Mouse (Mus musculus) bone marrow macrophage, adult 2 months (primary cell): ENCODE data around the gene Gm26620. TPM values are rescaled to one million over a fixed set of nuclear protein-coding genes. Genes with fewer than 3 reads are reported as not detected.

Experiments used
- H3K27ac ChIP-seq: 2 replicates; pipeline ENCODE4 v1.5.1; 2012; ENCODE audit warnings: low read depth, low read length; ENCODE audit not compliant: insufficient read depth
- H3K4me1 ChIP-seq: 2 replicates; pipeline ENCODE4 v1.6.1; 2012; ENCODE audit warnings: low read length; ENCODE audit not compliant: control insufficient read depth, insufficient read depth
- H3K4me3 ChIP-seq: 2 replicates; pipeline ENCODE4 v1.5.1; 2012; ENCODE audit warnings: mild to moderate bottlenecking, low read length, moderate library complexity; ENCODE audit not compliant: insufficient read depth
- CTCF ChIP-seq: IDR thresholded peaks from 2 replicates; pipeline ENCODE4 v1.5.1; 2012; ENCODE audit warnings: low read depth, mild to moderate bottlenecking, low read length, moderate library complexity
- POLR2A ChIP-seq: IDR thresholded peaks from 2 replicates; pipeline ENCODE4 v1.6.1; 2012; ENCODE audit warnings: mild to moderate bottlenecking, low read depth, low read length, borderline replicate concordance
- polyA plus RNA-seq: library from polyadenylated mRNA; stranded (reverse); fragments of >200 nt; gene quantifications from 2 replicates; pipeline ENCODE4 v1.2.4, GENCODE M21; 2012; ENCODE audit not compliant: missing spikeins, insufficient read depth, insufficient read length

The Gm26620 gene
- polyA plus RNA-seq, 1 experiment, result not detected

DNA sequence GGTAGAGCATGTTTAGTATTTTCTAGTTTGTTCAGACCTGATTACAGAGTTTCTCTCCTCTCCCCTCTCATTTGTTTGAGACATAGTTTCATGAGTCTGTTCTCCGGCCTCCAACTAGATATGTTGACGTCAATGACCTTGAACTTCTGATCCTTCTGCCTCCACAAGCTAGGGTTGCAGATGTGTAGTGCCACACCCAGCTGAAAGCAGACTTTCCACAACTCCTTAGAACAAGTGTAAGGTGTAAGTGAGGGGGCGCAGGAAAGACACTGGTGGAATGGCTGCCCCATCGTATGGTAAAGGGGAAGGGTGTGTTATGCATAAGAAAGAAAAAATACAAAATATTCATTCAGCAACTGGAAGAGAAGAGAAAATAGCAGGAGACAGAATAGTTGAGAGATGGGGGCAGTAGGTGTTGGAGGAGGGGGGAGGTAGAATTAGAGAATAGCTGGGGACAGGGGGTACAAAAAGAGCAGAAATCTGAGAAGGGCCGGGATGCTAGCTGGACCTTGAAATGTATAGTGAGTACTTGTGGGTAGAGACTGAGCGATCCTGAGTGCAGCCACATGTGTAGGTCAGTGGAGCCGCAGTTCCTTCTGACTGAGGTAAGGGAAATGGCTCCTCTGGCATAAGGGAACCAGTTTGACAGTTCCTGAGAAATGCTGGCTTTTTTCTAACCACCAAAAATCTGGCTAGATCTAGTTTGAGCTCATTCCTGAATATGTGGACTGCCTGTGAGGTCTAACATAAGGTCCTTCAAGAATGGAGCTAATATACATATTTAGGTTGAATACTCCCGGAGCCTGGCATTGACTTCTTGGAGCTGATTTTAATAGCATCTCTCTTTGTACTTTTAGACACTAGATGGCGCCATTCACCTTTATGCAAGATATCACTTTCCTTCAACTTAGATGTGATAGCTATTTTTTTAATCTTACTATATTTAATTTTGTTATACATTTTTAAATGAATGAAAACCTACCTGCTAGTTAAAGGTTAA is 10.0 kb downstream of the Gm26620 start:
- Histone ChIP-seq H3K27ac (no peak overlapping the region), H3K4me3 (no peak overlapping the region), H3K4me1 (peaks cover 28% of the 10 kb centered on the region)
- TF ChIP-seq POLR2A (no peak), CTCF (no peak)

DNA sequence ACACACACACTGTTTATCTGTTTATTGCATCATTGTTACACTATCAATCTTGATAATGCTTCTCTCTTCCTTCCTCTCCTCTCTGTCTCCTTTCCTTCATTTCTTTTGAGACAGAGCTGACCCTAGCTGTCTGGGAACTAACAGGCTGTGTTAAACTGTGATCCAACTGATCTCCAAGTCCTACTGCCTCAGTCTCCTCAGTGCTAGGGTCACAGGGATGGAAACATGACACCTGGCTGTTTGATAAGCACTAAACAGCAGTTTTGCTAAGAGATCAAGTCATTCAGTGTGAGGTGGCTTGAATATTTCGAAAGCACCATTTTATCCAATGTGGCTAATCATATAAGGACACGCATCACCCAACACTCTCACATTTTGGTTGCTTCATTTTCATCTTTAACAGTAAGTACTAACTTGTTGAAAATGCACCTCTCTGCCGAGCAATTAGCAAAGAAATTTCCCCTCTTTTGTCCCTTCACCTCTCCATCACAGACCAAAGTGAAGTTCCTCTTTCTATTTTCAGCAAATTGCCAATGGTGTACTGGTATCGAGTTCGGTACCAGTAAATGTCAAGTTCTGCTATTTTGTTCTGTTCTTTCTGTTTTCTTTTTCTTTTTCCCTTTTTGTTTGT is 11.9 kb downstream of the Gm26620 start:
- Histone ChIP-seq H3K4me1 (peaks cover 31% of the 10 kb centered on the region), H3K4me3 (no peak overlapping the region), H3K27ac (peak overlapping the region; percentile 33)
- TF ChIP-seq POLR2A, result no peak
- TF ChIP-seq CTCF, result no peak

DNA sequence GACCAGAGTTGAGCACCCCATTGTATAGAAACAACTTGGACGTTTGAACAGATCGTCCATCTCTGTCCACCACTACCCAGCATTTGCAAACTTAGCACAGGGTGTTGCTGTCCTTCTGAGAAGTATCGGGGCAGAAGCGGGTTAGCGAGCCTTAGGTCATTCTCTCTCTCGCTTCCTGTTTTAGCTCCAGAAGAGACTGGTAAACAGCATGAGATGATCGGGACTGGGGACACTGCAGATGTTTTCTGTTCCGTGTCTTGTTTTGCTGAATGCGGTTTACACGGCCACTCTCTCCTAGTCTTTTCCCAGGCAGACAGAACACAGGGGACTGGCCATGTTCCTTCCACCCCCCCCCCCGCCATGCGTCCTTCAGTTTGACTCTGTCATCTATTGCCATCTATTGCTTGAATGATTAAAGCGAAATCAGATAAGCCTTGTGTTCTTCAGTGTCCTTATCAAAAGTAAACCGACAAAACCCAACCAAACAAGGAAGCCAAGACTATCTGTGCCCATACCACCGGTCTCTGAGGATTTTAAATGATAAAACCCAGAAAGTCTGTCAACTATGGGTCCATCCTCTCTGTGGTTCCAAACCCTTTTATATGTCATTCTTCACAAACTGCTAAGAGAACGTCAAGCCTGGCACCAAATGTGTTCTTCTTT is 13.7 kb downstream of the Gm26620 start:
- Histone ChIP-seq H3K27ac (peak overlapping the region; percentile 94), H3K4me1 (peaks cover 44% of the 10 kb centered on the region), H3K4me3 (peak overlapping the region; percentile 36)
- no peak for TF ChIP-seq POLR2A
- TF ChIP-seq CTCF, result no peak

DNA sequence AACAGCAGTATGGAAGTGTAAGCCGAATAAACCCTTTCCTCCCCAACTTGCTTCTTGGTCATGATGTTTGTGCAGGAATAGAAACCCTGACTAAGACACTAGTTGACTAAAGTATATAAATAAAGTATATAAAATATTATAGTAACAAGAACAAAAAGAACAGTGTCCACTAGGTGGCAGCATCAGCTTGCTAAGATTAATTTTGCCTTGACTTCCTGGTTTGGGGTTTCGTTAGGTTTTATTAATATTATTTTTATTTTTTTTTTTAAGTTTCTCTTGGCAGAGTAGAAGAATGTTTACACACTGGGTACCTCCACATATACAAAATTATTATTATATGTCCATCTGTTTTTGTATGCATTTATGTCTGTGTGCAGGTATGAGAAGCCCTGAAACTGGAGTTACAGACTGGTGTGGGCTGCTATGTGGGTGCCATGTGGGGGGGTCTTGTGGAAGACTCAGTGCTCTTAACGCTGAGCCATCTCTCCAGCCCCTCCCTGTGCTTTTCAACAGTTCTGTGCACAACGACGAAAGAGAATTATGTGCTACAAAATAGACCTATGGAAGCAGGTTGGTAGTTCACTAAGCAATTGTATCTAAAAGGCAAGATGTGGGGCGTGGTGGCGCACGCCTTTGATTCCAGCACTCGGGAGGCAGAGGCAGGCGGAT is 16.1 kb downstream of the Gm26620 start:
- TF ChIP-seq POLR2A (no peak), CTCF (0 out of 2 replicates have a peak, but pooled peaks have one; percentile 8)
- no peak overlapping the region for H3K4me3 ChIP-seq
- H3K27ac ChIP-seq, result no peak overlapping the region
- H3K4me1 ChIP-seq, result peaks cover 53% of the 10 kb centered on the region

DNA sequence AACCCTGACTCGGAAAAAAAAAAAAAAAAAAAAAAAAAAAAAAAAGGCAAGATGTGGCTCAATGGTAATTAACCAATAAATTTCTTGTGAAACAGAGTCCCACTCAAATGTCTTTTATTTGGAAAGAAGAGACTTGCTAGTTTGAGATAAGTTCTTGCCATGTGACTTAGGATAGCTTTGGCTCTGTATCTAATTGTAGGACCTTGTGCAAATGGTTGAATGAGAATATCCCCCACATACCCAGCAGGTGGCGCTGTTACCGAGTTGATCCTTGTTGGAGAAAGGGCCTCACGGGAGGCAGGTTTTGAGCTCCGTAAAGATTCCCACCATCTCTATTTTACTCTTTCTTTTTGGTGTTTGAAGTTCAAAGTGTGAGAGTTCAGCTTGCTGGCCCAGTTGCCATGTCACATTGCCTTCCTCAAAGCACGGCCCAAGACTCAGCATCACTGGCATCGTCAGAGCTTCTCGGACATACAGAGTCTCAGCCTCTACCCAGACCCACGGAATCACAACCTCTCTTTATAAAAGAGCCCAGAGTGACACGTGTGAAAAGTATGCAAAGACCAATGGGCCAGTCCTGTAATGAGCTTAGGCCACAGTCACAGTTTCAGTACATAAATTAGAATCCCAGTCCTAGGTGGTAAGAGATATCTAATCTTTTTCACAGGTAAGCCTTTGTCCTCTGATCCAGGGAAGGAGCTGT is 16.8 kb downstream of the Gm26620 start:
- H3K4me3 ChIP-seq, result no peak overlapping the region
- H3K27ac ChIP-seq, result no peak overlapping the region
- TF ChIP-seq POLR2A, result no peak
- peak; percentile 82 for TF ChIP-seq CTCF
- peaks cover 46% of the 10 kb centered on the region for H3K4me1 ChIP-seq

DNA sequence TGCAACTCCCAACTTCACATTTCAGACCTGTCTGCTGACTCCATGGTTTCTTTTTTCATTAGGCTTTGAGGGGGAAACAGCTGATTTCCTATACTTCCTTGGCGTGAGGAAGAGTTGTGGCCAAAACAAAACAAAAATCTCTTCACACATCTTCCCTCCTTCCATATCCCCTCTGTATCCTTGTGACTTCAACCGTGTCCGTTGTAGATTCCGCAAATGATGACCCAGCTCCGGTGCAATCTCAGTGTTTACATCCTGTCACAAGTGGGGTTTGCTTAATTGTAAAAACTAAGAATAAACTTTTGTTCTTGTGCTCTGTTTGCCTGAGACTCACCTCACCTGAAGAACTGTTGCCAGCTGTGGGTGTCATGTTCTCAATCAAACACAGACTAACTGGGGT is 18.6 kb downstream of the Gm26620 start:
- H3K4me3 ChIP-seq, result no peak overlapping the region
- peak overlapping the region; percentile 54 for H3K27ac ChIP-seq
- TF ChIP-seq POLR2A, result no peak
- no peak for TF ChIP-seq CTCF
- H3K4me1 ChIP-seq, result peaks cover 33% of the 10 kb centered on the region

DNA sequence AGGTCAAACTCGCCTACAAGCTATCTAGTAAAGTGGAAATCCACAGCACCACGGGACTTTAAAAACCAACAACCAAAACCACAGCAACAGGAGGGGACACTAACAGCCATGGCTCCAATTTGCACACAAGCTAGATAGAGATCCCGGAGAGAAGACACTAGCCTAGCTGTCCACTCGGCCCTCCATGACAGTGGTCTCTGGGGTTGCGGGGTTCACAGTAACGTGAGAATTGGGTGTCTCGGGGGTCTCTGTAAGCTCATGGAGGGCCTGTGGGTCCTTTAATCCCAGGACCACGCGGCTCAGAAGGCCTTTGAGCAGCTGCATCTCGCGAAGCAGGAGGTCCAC is 22.2 kb downstream of the Gm26620 start:
- TF ChIP-seq CTCF, result no peak
- no peak for TF ChIP-seq POLR2A
- Histone ChIP-seq H3K27ac (no peak overlapping the region), H3K4me1 (peaks cover 28% of the 10 kb centered on the region), H3K4me3 (no peak overlapping the region)

DNA sequence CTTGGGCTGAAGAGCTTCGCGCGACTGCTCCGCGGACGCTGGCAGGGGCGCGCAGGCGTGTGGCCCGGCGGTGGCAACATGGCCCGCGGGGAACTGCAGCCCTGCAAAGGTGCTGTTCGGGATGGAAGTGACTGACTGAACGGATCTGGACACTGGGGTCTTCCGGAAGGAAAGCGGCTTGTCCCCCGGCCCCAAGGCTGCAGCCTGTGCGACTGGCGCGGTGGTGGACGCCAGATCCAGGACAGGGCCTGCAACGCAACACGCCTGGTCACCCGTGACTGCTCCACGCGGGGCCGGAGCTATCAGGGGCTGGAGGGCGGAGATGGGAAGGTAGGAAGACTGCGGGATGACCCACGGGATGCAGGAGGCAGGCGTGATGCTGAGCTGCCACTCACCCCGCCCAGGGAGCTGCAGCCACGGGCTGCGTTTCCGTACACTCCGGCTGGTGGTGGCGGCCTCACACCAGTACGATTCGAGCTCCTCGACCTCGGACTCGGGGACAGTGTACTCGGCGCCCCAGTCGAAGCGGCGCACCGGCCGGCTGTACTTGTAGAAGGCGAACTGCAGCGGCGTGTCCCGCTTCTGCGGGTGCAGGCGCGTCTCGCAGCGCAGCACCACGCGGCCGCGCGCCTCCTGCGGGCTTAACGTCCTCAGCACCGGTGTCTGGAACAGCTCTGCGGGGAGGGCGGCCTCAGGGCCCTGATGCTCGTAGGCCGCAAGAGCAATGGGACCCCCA is 22.8 kb downstream of the Gm26620 start:
- H3K27ac ChIP-seq, result no peak overlapping the region
- TF ChIP-seq CTCF, result no peak
- no peak for TF ChIP-seq POLR2A
- H3K4me3 ChIP-seq, result peak overlapping the region; percentile 54
- H3K4me1 ChIP-seq, result peaks cover 29% of the 10 kb centered on the region
